In the genomic region with DNA sequence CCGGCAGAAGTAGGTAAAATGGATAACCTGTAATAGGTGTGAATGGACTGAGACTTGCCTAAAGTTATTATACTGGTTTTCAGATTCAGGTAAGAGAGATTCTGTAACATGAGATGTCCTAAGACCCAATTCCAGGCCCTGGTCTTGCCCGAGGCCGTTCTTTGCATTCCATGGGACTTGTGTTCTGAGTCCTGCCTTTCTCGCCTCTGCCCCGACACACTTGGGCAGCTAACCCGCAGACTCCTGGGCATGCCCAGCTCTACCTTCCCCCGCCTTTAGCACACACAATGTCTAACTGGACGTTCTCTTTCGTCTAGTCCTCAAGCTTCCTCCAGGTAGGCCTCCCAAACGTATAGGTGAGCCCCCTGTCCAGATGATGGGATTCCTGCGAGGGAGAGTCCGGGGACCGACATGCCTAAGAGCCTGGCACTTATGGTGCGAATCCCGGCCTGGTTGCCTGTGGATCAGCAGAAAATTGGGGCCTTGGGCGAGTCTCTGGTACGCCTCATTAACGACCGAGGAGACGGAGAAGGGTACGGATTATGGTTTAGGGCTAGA, we compare ENCODE assay signal across 8 mouse cellular contexts. TPM values are rescaled to one million over a fixed set of nuclear protein-coding genes. Genes with fewer than 3 reads are reported as not detected.
DNase-seq lines count a peak whose midpoint lies in the region; ATAC-seq and TF ChIP-seq lines count a peak whose summit lies in the region.

No protein-coding gene starts in this region.

- H3K79me2 ChIP-seq in macrophage (ENCODE audit: inconsistent target) = peaks cover 47% of the 10 kb centered on the region

- DNase-seq in left cerebral cortex, adult 2 months (ENCODE audit: extremely low spot score in 1 of 2, low spot score in 2 of 2) = no peak
- DNase-seq in left cerebral cortex, adult 18-20 months (ENCODE audit: low spot score in 2 of 2) = no peak
- peak; percentile 54 for DNase-seq in brain, adult 2 months (ENCODE audit: low read depth, low spot score)
- no peak for DNase-seq in layer of hippocampus, adult 8-10 months (ENCODE audit: low spot score in 2 of 2)
- DNase-seq in cerebellum, adult 11-12 months = no peak
- DNase-seq in left cerebral cortex, adult 9 months (ENCODE audit: low spot score in 2 of 2) = no peak

- no peak for TF ChIP-seq CTCF in left cerebral cortex, adult 2 months (IDR thresholded peaks at IDR 0.05)

- peak; percentile 75; the same call in 1 of the 2 replicates for ATAC-seq in hindbrain, embryonic 15.5 days (ENCODE audit: low FRiP score, low read depth)

- H3K4me1 ChIP-seq in hindbrain, embryonic 15.5 days (replicated peaks) = peaks cover 27% of the 10 kb centered on the region

- WGBS in hindbrain, embryonic 15.5 days = 3% methylated on average over 21 of the region's 21 CpGs
- WGBS in macrophage (ENCODE audit: missing documents) = 4% methylated on average over 21 of the region's 21 CpGs

- H3K4me3 ChIP-seq in left cerebral cortex, adult 2 months = peak overlapping the region; percentile 97
- peak overlapping the region; percentile 100 for H3K4me3 ChIP-seq in hindbrain, embryonic 15.5 days
- peak overlapping the region; percentile 88 for H3K4me3 ChIP-seq in macrophage (ENCODE audit: inconsistent target)

- peak overlapping the region; percentile 91 for H3K27ac ChIP-seq in left cerebral cortex, adult 2 months
- H3K27ac ChIP-seq in hindbrain, embryonic 15.5 days (replicated peaks) = peak overlapping the region; percentile 88
- peak overlapping the region; percentile 84 for H3K27ac ChIP-seq in macrophage

- H3K27me3 ChIP-seq in hindbrain, embryonic 15.5 days = no peaks in the 10 kb centered on the region

- H3K9me3 ChIP-seq in hindbrain, embryonic 15.5 days = no peaks in the 10 kb centered on the region

- no peaks in the 10 kb centered on the region for H3K36me3 ChIP-seq in hindbrain, embryonic 15.5 days
- H3K36me3 ChIP-seq in macrophage (ENCODE audit: inconsistent target) = no peaks in the 10 kb centered on the region

- intact Hi-C loops in left cerebral cortex, adult 2 months (cut with DNase I) = loop anchor here (1.0 to 5.0 kb wide), 3 partner anchors 34 to 123 kb away; a partner anchor contains a TSS

- H3K4me2 ChIP-seq in hindbrain, embryonic 15.5 days = peak overlapping the region; percentile 82

- peak overlapping the region; percentile 87 for H3K9ac ChIP-seq in hindbrain, embryonic 15.5 days

RNA-seq across cellular contexts. Expression of a gene that starts 0.5 kb away (rescaled TPM):
- 10 to 100 TPM; 87.0 to 90.7 TPM for total RNA-seq in left cerebral cortex, adult 2 months (2021)
- total RNA-seq in left cerebral cortex, adult 18-20 months (2021) = 10 to 100 TPM; 88.0 to 89.5 TPM
- 125 and 129 TPM in 2 replicates for polyA plus RNA-seq in hindbrain, embryonic 15.5 days (2015; fragmentation: Nextera tagmentation; extraction: Ambion mirVana)
- 100 to 1,000 TPM; 104 to 217 (median 170) TPM for total RNA-seq in macrophage (2018; cell fraction: chromatin; rRNA removed)
- 100 to 1,000 TPM in 14 of 26 experiments, 10 to 100 TPM in 12; 75.5 to 132 (median 104) TPM for total RNA-seq in macrophage (2018; cell fraction: cytosol; rRNA removed)
- total RNA-seq in macrophage (2018; cell fraction: nucleus; rRNA removed) = 100 to 1,000 TPM in 22 of 26 experiments, 10 to 100 TPM in 4; 75.2 to 202 (median 143) TPM
- polyA plus RNA-seq in macrophage (2018) = 52.5 to 83.1 TPM (median 60.3 TPM) in 3 replicates
- total RNA-seq in layer of hippocampus, adult 8-10 months (2022) = 10 to 100 TPM; 82.2 to 87.7 (median 84.1) TPM

RNA-seq across cellular contexts. Expression of a gene that starts 34.1 kb away (rescaled TPM):
- total RNA-seq in left cerebral cortex, adult 2 months (2021) = 10 to 100 TPM; 39.0 to 43.3 TPM
- 10 to 100 TPM; 41.1 to 42.3 TPM for total RNA-seq in left cerebral cortex, adult 18-20 months (2021)
- polyA plus RNA-seq in hindbrain, embryonic 15.5 days (2015; fragmentation: Nextera tagmentation; extraction: Ambion mirVana) = 14.0 and 15.5 TPM in 2 replicates
- 100 to 1,000 TPM; 118 to 250 (median 176) TPM for total RNA-seq in macrophage (2018; cell fraction: chromatin; rRNA removed)
- total RNA-seq in macrophage (2018; cell fraction: cytosol; rRNA removed) = 10 to 100 TPM; 18.5 to 35.6 (median 25.8) TPM
- total RNA-seq in macrophage (2018; cell fraction: nucleus; rRNA removed) = 100 to 1,000 TPM in 11 of 26 experiments, 10 to 100 TPM in 15; 47.7 to 158 (median 88.4) TPM
- polyA plus RNA-seq in macrophage (2018) = 18.5 to 47.9 TPM (median 18.6 TPM) in 3 replicates
- total RNA-seq in layer of hippocampus, adult 8-10 months (2022) = 10 to 100 TPM; 41.6 to 48.2 (median 45.0) TPM

RNA-seq across cellular contexts. Expression of a gene that starts 47.2 kb away (rescaled TPM):
- total RNA-seq in left cerebral cortex, adult 2 months (2021) = 1 to 10 TPM; 1.4 to 1.5 TPM
- total RNA-seq in left cerebral cortex, adult 18-20 months (2021) = 1 to 10 TPM; 1.1 to 1.2 TPM
- 0.14 TPM in 1 of 2 replicates, not detected in the other for polyA plus RNA-seq in hindbrain, embryonic 15.5 days (2015; fragmentation: Nextera tagmentation; extraction: Ambion mirVana)
- not detected for total RNA-seq in macrophage (2018; cell fraction: chromatin; rRNA removed)
- not detected for total RNA-seq in macrophage (2018; cell fraction: cytosol; rRNA removed)
- not detected for total RNA-seq in macrophage (2018; cell fraction: nucleus; rRNA removed)
- not detected in 3 replicates for polyA plus RNA-seq in macrophage (2018)
- under 1 TPM; 0.52 to 0.85 (median 0.74) TPM for total RNA-seq in layer of hippocampus, adult 8-10 months (2022)

RNA-seq across cellular contexts. Expression of a gene that starts 47.4 kb away (rescaled TPM):
- 10 to 100 TPM; 50.2 to 54.2 TPM for total RNA-seq in left cerebral cortex, adult 2 months (2021)
- 10 to 100 TPM; 48.2 to 55.0 TPM for total RNA-seq in left cerebral cortex, adult 18-20 months (2021)
- 5.3 and 6.2 TPM in 2 replicates for polyA plus RNA-seq in hindbrain, embryonic 15.5 days (2015; fragmentation: Nextera tagmentation; extraction: Ambion mirVana)
- 10 to 100 TPM in 12 of 26 experiments, 1 to 10 TPM in 13, under 1 TPM in 1; 0.49 to 89.2 (median 7.3) TPM for total RNA-seq in macrophage (2018; cell fraction: chromatin; rRNA removed)
- total RNA-seq in macrophage (2018; cell fraction: cytosol; rRNA removed) = 1 to 10 TPM in 16 of 26 experiments, under 1 TPM in 10; 0.56 to 9.1 (median 1.9) TPM
- total RNA-seq in macrophage (2018; cell fraction: nucleus; rRNA removed) = 10 to 100 TPM in 9 of 26 experiments, 1 to 10 TPM in 12, under 1 TPM in 5; 0.23 to 35.5 (median 2.8) TPM
- polyA plus RNA-seq in macrophage (2018) = 3.7 to 7.8 TPM (median 6.6 TPM) in 3 replicates
- 10 to 100 TPM; 32.5 to 37.0 (median 33.5) TPM for total RNA-seq in layer of hippocampus, adult 8-10 months (2022)
